In the genomic region with DNA sequence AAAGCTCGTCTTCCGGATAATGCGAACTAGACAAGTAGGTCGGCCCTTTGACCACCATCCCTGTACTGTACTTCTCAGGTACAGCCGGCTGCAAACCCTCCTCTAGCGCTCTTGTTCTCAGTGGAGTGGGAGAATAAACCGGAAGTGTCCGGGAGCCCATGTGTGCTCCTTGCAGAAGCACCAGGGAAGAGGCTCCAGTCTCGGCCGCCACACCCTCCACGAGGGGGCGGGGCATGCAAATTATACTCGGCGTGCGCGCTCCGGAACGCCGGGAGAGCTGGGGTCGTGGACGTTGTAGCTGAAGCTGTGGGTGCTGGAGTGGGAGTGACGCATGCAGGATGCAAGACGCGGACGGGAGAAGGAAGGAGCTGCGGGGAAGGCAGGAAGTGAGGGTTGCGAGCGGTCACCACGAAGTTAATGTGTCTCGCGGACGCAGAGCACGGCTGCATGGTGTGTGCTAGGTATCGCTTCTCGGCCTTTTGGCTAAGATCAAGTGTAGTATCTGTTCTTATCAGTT, we compare ENCODE assay signal across 1 mouse cellular context.
TF ChIP-seq lines count a peak whose summit lies in the region.

No protein-coding gene starts in this region.

TF ChIP-seq in MEL, 35 proteins besides CTCF, POLR2A, EP300 and RAD21 (continued from another document):
- no peak for TF ChIP-seq ZNF384 (IDR thresholded peaks at IDR 0.05; ENCODE audit: low read depth, low read length)
- TF ChIP-seq POLR2AphosphoS2 (IDR thresholded peaks at IDR 0.05; ENCODE audit: low read length), result no peak
- no peak for TF ChIP-seq ZC3H11A (IDR thresholded peaks at IDR 0.05; ENCODE audit: low read depth, low read length)
- no peak for TF ChIP-seq GABPA (IDR thresholded peaks at IDR 0.05; ENCODE audit: low read depth, low read length)
- TF ChIP-seq TAL1 (IDR thresholded peaks at IDR 0.05; ENCODE audit: low read length), result no peak
- TF ChIP-seq BHLHE40 (IDR thresholded peaks at IDR 0.05; ENCODE audit: borderline replicate concordance, low read depth, low read length), result no peak
- no peak for TF ChIP-seq MEF2A (IDR thresholded peaks at IDR 0.05; ENCODE audit: extremely low read depth, insufficient replicate concordance, low read depth, low read length, poor library complexity, severe bottlenecking)
- no peak for TF ChIP-seq CHD2 (IDR thresholded peaks at IDR 0.05; ENCODE audit: low read length)
- TF ChIP-seq POLR2AphosphoS5 (IDR thresholded peaks at IDR 0.05; ENCODE audit: borderline replicate concordance, low read depth, low read length), result no peak
- no peak; the same call in 1 of the 2 replicates for TF ChIP-seq KAT2A (conservative IDR thresholded peaks at IDR 0.05; ENCODE audit: low read depth, low read length)
- no peak for TF ChIP-seq NRF1 (IDR thresholded peaks at IDR 0.05; ENCODE audit: insufficient read depth, low read depth, low read length, poor library complexity, severe bottlenecking)
- no peak for TF ChIP-seq E2F4 (IDR thresholded peaks at IDR 0.05; ENCODE audit: borderline replicate concordance, low read depth, low read length)
- TF ChIP-seq ZMIZ1 (IDR thresholded peaks at IDR 0.05; ENCODE audit: low read depth, low read length), result no peak
- TF ChIP-seq ELF1 (IDR thresholded peaks at IDR 0.05; ENCODE audit: low read depth, low read length), result peak; percentile 86
- peak; percentile 83 for TF ChIP-seq MXI1 (IDR thresholded peaks at IDR 0.05; ENCODE audit: low read depth, low read length)
- no peak; the same call in 1 of the 2 replicates for TF ChIP-seq SIN3A (IDR thresholded peaks at IDR 0.05; ENCODE audit: low read length)
- TF ChIP-seq USF2 (IDR thresholded peaks at IDR 0.05; ENCODE audit: borderline replicate concordance in 1 of 2, insufficient read depth in 1 of 2, low read depth in 1 of 2, low read length in 2 of 2), result no peak
- TF ChIP-seq MAX (IDR thresholded peaks at IDR 0.05; ENCODE audit: low read length), result peak; percentile 40; the same call in 1 of the 2 replicates
- no peak for TF ChIP-seq RCOR1 (IDR thresholded peaks at IDR 0.05; ENCODE audit: low read depth, low read length)
- TF ChIP-seq MYB (IDR thresholded peaks at IDR 0.05; ENCODE audit: low read depth, low read length), result no peak
- TF ChIP-seq MAFK (IDR thresholded peaks at IDR 0.05; ENCODE audit: borderline replicate concordance, low read depth, low read length), result no peak
TF ChIP-seq in MEL: peak in this region for 10.
